ENCODE assay signal across 13 mouse cellular contexts in genomic region chr1:194930706-194931105, GRCm38 (mm10). TPM values are rescaled to one million over a fixed set of nuclear protein-coding genes. Genes with fewer than 3 reads are reported as not detected.
A peak's percentile ranks its signal among the peaks of the same experiment; 100 is the strongest.
DNase-seq lines count a peak whose midpoint lies in the region; ATAC-seq and TF ChIP-seq lines count a peak whose summit lies in the region.
"Had no signal": no experiment of that assay in that cellular context is flagged by ENCODE, and none has a peak within 500 bp of the region (broad histone marks: within the 10 kb centered on the region; RNA-seq: fewer than 3 reads in every experiment).

No protein-coding gene starts in this region.

- no peak overlapping the region for H3K4me2 ChIP-seq in limb, embryonic 14.5 days (replicated peaks; ENCODE audit: low read depth, low read length, severe bottlenecking)
- H3K4me2 ChIP-seq in stomach, embryonic 14.5 days (replicated peaks; ENCODE audit: low read depth, low read length): no peak overlapping the region
- H3K4me2 ChIP-seq: liver, embryonic 15.5 days; neural tube, embryonic 13.5 days had no signal

- no peaks in the 10 kb centered on the region for H3K4me1 ChIP-seq in limb, embryonic 14.5 days (ENCODE audit: control insufficient read depth, insufficient read depth, low read length)
- H3K4me1 ChIP-seq in limb, embryonic 10.5 days: peaks cover 10% of the 10 kb centered on the region
- 0 out of 2 replicates have a peak, but pooled peaks cover 5% of the 10 kb centered on the region for H3K4me1 ChIP-seq in stomach, embryonic 14.5 days (ENCODE audit: control insufficient read depth, insufficient read depth, low read length)
- H3K4me1 ChIP-seq: liver, embryonic 15.5 days; neural tube, embryonic 13.5 days had no signal

- H3K9ac ChIP-seq in limb, embryonic 14.5 days (ENCODE audit: low read depth, low read length, severe bottlenecking): no peak overlapping the region
- no peak overlapping the region for H3K9ac ChIP-seq in stomach, embryonic 14.5 days (replicated peaks; ENCODE audit: low read depth, low read length)
- H3K9ac ChIP-seq: liver, embryonic 15.5 days; neural tube, embryonic 13.5 days had no signal

- H3K4me3 ChIP-seq in limb, embryonic 14.5 days (replicated peaks; ENCODE audit: low read length): no peak overlapping the region
- no peak overlapping the region for H3K4me3 ChIP-seq in limb, embryonic 10.5 days
- H3K4me3 ChIP-seq in stomach, embryonic 14.5 days (ENCODE audit: low read depth, low read length): no peak overlapping the region
- H3K4me3 ChIP-seq: liver, embryonic 15.5 days; neural tube, embryonic 13.5 days had no signal

- no peaks in the 10 kb centered on the region for H3K9me3 ChIP-seq in limb, embryonic 14.5 days (ENCODE audit: control insufficient read depth, low read length)
- no peaks in the 10 kb centered on the region for H3K9me3 ChIP-seq in limb, embryonic 10.5 days (replicated peaks)
- H3K9me3 ChIP-seq in stomach, embryonic 14.5 days (ENCODE audit: control insufficient read depth, low read depth, low read length): no peaks in the 10 kb centered on the region
- H3K9me3 ChIP-seq: liver, embryonic 15.5 days; neural tube, embryonic 13.5 days had no signal

- H3K36me3 ChIP-seq in limb, embryonic 14.5 days (ENCODE audit: control insufficient read depth, insufficient read depth, low read length): no peaks in the 10 kb centered on the region
- no peaks in the 10 kb centered on the region for H3K36me3 ChIP-seq in limb, embryonic 10.5 days
- H3K36me3 ChIP-seq in stomach, embryonic 14.5 days (ENCODE audit: control insufficient read depth, insufficient read depth, low read length): no peaks in the 10 kb centered on the region
- H3K36me3 ChIP-seq: liver, embryonic 15.5 days; neural tube, embryonic 13.5 days had no signal

- DNase-seq in frontal cortex, postnatal 25 days (ENCODE audit: low spot score in 2 of 2): no peak
- DNase-seq in limb, embryonic 14.5 days (ENCODE audit: low spot score): no peak
- DNase-seq in limb, embryonic 10.5 days (ENCODE audit: low spot score): no peak
- DNase-seq in gastrocnemius, adult 18-20 months (ENCODE audit: low spot score): peak; percentile 64
- DNase-seq in spleen, postnatal 36 days (ENCODE audit: low spot score in 2 of 2): no peak
- no peak for DNase-seq in retina, embryonic 14.5 days (ENCODE audit: low spot score)
- DNase-seq: cerebellum, adult 18-20 months; kidney, postnatal 14 days; thymus, postnatal 25 days had no signal

- no peak for TF ChIP-seq POLR2A in limb, embryonic 14.5 days (IDR thresholded peaks at IDR 0.05; ENCODE audit: borderline replicate concordance, extremely low read depth, insufficient read depth, insufficient read length)

- H3K27me3 ChIP-seq in limb, embryonic 14.5 days (ENCODE audit: control insufficient read depth, insufficient read depth, low read length): no peaks in the 10 kb centered on the region
- H3K27me3 ChIP-seq in limb, embryonic 10.5 days (ENCODE audit: low read depth, poor library complexity, severe bottlenecking): no peaks in the 10 kb centered on the region
- no peaks in the 10 kb centered on the region for H3K27me3 ChIP-seq in stomach, embryonic 14.5 days (ENCODE audit: control insufficient read depth, insufficient read depth, low read length)
- H3K27me3 ChIP-seq: liver, embryonic 15.5 days; neural tube, embryonic 13.5 days had no signal

- peak; percentile 39; the same call in 1 of the 2 replicates for ATAC-seq in frontal cortex, adult (ENCODE audit: low TSS enrichment)
- ATAC-seq in limb, embryonic 14.5 days (ENCODE audit: low FRiP score, low read depth): peak; percentile 12; the same call in 1 of the 2 replicates
- ATAC-seq in stomach, embryonic 14.5 days (ENCODE audit: insufficient number of reproducible peaks, insufficient read depth, low FRiP score, low read depth): no peak

- H3K27ac ChIP-seq in limb, embryonic 14.5 days (replicated peaks; ENCODE audit: low read depth, low read length): 0 out of 2 replicates have a peak overlapping the region, but pooled peaks have one; percentile 0
- H3K27ac ChIP-seq in limb, embryonic 10.5 days: no peak overlapping the region
- H3K27ac ChIP-seq in stomach, embryonic 14.5 days (ENCODE audit: low read length): peak overlapping the region; percentile 56; the same call in 1 of the 2 replicates
- H3K27ac ChIP-seq: liver, embryonic 15.5 days; neural tube, embryonic 13.5 days had no signal

RNA-seq across cellular contexts. Expression of gene Cd34, which starts 7.9 kb away (rescaled TPM):
- 72.1 and 80.0 TPM in 2 replicates for polyA plus RNA-seq in limb, embryonic 14.5 days (2012; rRNA removed)
- 101 and 108 TPM in 2 replicates for polyA plus RNA-seq in limb, embryonic 14.5 days (2014; fragmentation: Nextera tagmentation; extraction: Ambion mirVana)
- 51.7 and 52.3 TPM in 2 replicates for polyA plus RNA-seq in limb, embryonic 10.5 days (2016; fragmentation: Nextera tagmentation; extraction: Ambion mirVana)
- total RNA-seq in gastrocnemius, adult 18-20 months (2021): 10 to 100 TPM; 26.6 to 37.0 TPM
- 70.6 and 74.9 TPM in 2 replicates for polyA plus RNA-seq in stomach, embryonic 14.5 days (2014; fragmentation: Nextera tagmentation; extraction: Ambion mirVana)
